Mouse (Mus musculus) cerebellum, adult 8-10 months (tissue): Measurements from ENCODE around the gene Aurka.

Source experiments
- DNase-seq: peaks from one replicate; pipeline ENCODE4 v3.0.0; 2022

Aurka gene

DNA sequence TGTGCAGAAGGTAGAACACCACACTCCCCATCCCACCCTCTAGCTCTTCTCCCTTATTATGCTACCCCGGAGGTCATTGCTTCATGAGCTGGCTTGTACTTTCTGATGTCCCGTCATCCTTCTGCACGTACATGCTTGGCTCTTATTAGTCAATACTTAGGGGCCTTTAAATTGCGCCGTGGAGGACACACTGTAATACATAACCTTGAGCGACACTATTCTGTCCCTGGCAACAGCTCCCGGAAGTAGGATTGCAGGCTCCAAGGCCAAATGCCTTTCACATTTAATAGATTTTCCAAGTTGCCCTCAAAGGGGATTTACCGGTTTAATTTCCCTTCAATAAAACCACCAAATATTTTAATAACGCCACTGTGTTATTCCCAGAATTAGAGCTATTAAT lies 58.6 kb downstream of the Aurka start:
- DNase-seq: no peak

- DNase-seq: no peak
Measured at GRCm38 (mm10) chr2:172306544-172306943, 63.8 kb downstream of the Aurka start.
